Mouse (Mus musculus) embryonic facial prominence, embryonic 13.5 days (tissue): Measurements from ENCODE around the gene Phlpp1. TPM values are rescaled to one million over a fixed set of nuclear protein-coding genes. Genes with fewer than 3 reads are reported as not detected.

Experiments used
- ATAC-seq: fragments of 200-750 bp; cut with Nextera tagmentation; 2 replicates; pipeline ENCODE4 v1.8.0; 2017; ENCODE audit warnings: low read depth; ENCODE audit not compliant: insufficient number of reproducible peaks, insufficient read depth, low FRiP score, low TSS enrichment
- H3K27ac ChIP-seq: fragments of 300-500 bp; sonication (generic); 2 replicates; pipeline ENCODE4 v1.5.1; 2015; ENCODE audit warnings: moderate library complexity, mild to moderate bottlenecking, inconsistent platforms
- H3K27me3 ChIP-seq: fragments of 300-500 bp; sonication (generic); 2 replicates; pipeline ENCODE4 v1.6.1; 2015; ENCODE audit warnings: mild to moderate bottlenecking, inconsistent platforms
- H3K36me3 ChIP-seq: fragments of 300-500 bp; sonication (generic); 2 replicates; pipeline ENCODE4 v1.6.1; 2015; ENCODE audit warnings: mild to moderate bottlenecking, inconsistent platforms
- H3K4me1 ChIP-seq: fragments of 300-500 bp; sonication (generic); 2 replicates; pipeline ENCODE4 v1.6.1; 2015; ENCODE audit warnings: inconsistent platforms
- H3K4me2 ChIP-seq: fragments of 300-500 bp; sonication (generic); 2 replicates; pipeline ENCODE4 v1.6.1; 2015; ENCODE audit warnings: moderate library complexity, mild to moderate bottlenecking, inconsistent platforms
- H3K4me3 ChIP-seq: fragments of 300-500 bp; sonication (generic); 2 replicates; pipeline ENCODE4 v1.5.1; 2015; ENCODE audit warnings: mild to moderate bottlenecking, inconsistent platforms
- H3K9ac ChIP-seq: fragments of 300-500 bp; sonication (generic); 2 replicates; pipeline ENCODE4 v1.6.1; 2015; ENCODE audit warnings: mild to moderate bottlenecking, inconsistent platforms
- H3K9me3 ChIP-seq: fragments of 300-500 bp; sonication (generic); 2 replicates; pipeline ENCODE4 v1.6.1; 2016; ENCODE audit warnings: inconsistent platforms
- WGBS: fragments of 180-500 bp; shearing (Covaris S2); methylation state at CpG from one replicate; pipeline ENCODE4 v1.1.7; 2015; ENCODE audit warnings: mixed read lengths; 5-methylcytosine and 5-hydroxymethylcytosine counted together
- polyA plus RNA-seq: library from polyadenylated mRNA; unstranded; fragments of >200 nt; fragmentation: Nextera tagmentation; extraction: Ambion mirVana; gene quantifications from 2 replicates; pipeline ENCODE4 v1.2.1, GENCODE M21; 2015

The Phlpp1 gene
- polyA plus RNA-seq, 1 experiment from 2014 or later = 3.4 TPM

DNA sequence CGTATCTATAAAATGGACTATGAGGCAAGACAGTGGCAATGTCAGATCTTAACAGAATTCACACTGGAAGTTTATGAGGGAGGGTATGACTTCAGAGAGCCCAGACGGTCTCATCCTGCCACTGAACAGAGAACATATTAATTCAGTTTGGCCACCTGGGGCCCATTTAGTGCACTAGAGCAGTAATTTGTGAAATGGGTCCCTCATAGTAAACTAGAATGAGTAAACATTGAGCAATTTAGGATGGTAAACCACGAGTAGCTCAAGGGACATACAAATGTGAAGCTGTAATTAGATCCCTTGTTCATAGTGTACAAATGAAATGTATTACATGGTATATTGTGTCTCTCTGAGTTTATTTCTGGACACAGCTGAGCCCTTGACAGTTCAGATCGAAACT lies 3.6 kb upstream of the Phlpp1 start:
- Histone ChIP-seq H3K9ac (no peak overlapping the region), H3K4me2 (no peak overlapping the region), H3K9me3 (no peaks in the 10 kb centered on the region), H3K4me3 (no peak overlapping the region), H3K36me3 (no peaks in the 10 kb centered on the region), H3K27ac (no peak overlapping the region), H3K4me1 (peaks cover 7% of the 10 kb centered on the region), H3K27me3 (no peaks in the 10 kb centered on the region)
- 29% methylated on average over 4 of the region's 4 CpGs for WGBS
- no peak for ATAC-seq

DNA sequence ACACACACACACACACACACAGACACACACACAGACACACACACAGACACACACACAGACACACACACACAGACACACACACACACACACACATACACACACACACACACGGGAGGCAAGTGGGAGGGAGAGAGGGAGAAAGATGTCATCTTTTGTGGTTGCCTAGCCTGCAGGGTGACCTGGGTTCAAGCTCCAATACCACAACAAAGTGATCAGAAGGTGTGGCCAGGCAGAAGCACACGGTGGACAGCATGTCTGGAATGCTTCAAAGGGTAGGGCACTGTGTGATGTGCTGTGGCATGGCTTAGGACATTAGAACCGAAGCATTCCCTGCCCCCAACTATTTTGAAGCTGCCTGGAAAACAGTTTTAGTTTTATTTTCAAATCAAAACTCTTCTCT lies 2.8 kb upstream of the Phlpp1 start:
- no peak overlapping the region for H3K27ac ChIP-seq
- H3K36me3 ChIP-seq = no peaks in the 10 kb centered on the region
- H3K4me2 ChIP-seq = no peak overlapping the region
- 37% methylated on average over 3 of the region's 3 CpGs for WGBS
- H3K27me3 ChIP-seq = no peaks in the 10 kb centered on the region
- H3K9me3 ChIP-seq = no peaks in the 10 kb centered on the region
- H3K4me3 ChIP-seq = no peak overlapping the region
- no peak for ATAC-seq
- H3K9ac ChIP-seq = no peak overlapping the region
- H3K4me1 ChIP-seq = peaks cover 13% of the 10 kb centered on the region

DNA sequence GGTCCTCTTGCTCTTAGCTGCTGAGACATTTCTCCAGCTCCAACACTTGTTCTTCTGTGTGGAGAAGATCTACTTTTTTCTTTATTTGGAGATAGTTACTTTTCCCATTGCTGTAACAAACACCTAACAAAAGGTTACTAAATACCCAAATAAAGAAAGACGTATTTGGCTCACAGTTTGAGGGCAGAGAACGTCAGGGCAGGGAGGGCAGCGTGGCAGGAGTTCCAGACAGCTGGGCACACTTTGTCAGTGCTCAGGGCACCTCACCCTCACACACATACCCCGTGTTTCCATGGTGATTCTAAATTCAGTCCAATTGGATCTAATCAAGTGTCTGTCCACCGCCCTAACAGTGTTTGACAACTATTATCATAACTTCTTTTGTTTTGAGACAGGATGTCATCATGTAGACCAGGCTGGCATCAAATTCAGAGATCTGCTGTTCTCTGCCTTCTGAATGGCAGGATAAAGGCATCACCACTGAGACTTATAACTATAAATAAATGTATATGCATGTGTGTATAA lies 1.7 kb upstream of the Phlpp1 start:
- no peak overlapping the region for H3K27ac ChIP-seq

DNA sequence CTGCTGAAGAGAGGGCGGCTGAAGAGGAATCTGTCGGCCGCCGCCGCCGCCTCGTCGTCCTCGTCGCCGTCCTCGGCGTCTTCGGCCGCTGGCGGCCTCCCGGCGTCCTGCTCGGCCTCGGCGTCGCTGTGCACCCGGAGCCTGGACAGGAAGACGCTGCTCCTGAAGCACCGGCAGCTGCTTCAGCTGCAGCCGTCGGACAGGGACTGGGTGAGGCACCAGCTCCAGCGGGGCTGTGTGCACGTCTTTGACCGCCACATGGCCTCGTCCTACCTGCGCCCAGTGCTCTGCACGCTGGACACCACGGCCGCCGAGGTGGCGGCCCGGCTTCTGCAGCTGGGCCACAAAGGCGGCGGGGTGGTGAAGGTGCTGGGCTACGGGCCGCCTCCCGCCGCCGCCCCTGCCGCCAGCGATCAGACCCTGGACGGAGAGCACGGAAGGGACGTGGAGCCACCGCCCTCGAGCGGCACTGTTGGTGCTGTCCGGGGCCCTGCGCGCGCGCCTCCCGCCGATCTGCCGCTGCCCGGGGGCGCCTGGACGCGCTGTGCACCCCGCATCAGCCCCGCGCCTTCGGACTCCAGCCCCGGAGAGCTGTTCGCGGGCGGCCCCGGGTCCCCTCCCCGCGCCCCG lies 864 bp downstream of the Phlpp1 start:
- Histone ChIP-seq H3K27ac (peak overlapping the region; percentile 83), H3K4me2 (peak overlapping the region; percentile 79), H3K27me3 (no peaks in the 10 kb centered on the region), H3K36me3 (no peaks in the 10 kb centered on the region), H3K9me3 (no peaks in the 10 kb centered on the region), H3K4me1 (peaks cover 24% of the 10 kb centered on the region), H3K9ac (peak overlapping the region; percentile 88), H3K4me3 (peak overlapping the region; percentile 82)
- ATAC-seq = no peak
- WGBS = under 1% methylated on average over 54 of the region's 77 CpGs

More for the DNA sequence above, 1.7 kb upstream of the Phlpp1 start:
- Histone ChIP-seq H3K4me2 (no peak overlapping the region), H3K9me3 (no peaks in the 10 kb centered on the region), H3K4me1 (peaks cover 17% of the 10 kb centered on the region), H3K9ac (no peak overlapping the region), H3K4me3 (no peak overlapping the region), H3K36me3 (no peaks in the 10 kb centered on the region), H3K27me3 (no peaks in the 10 kb centered on the region)
- WGBS = 75% methylated on average over 5 of the region's 5 CpGs
- no peak for ATAC-seq

DNA sequence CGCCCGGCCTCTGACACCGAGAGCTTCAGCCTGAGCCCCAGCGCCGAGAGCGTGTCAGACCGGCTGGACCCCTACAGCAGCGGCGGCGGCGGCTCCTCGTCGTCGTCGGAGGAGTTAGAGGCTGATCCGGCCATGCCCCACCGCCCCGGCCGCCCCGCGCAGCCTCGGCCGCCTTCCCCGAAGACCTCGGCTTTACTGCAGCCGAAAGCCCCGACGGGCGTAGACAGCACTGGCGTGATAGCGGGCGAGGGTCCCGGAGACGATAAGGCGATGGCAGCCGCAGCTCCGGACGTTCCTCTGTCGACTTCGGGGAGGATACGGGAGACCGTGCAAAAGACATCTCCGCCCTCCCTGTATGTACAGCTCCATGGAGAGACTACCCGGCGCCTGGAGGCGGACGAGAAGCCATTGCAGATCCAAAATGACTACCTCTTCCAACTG lies 1.4 kb downstream of the Phlpp1 start:
- Histone ChIP-seq H3K4me2 (peak overlapping the region; percentile 79), H3K4me1 (peaks cover 24% of the 10 kb centered on the region), H3K9ac (peak overlapping the region; percentile 88), H3K36me3 (no peaks in the 10 kb centered on the region), H3K4me3 (peak overlapping the region; percentile 82), H3K27ac (0 out of 2 replicates have a peak overlapping the region, but pooled peaks have one; percentile 83), H3K27me3 (no peaks in the 10 kb centered on the region), H3K9me3 (no peaks in the 10 kb centered on the region)
- under 1% methylated on average over 46 of the region's 47 CpGs for WGBS
- no peak for ATAC-seq

DNA sequence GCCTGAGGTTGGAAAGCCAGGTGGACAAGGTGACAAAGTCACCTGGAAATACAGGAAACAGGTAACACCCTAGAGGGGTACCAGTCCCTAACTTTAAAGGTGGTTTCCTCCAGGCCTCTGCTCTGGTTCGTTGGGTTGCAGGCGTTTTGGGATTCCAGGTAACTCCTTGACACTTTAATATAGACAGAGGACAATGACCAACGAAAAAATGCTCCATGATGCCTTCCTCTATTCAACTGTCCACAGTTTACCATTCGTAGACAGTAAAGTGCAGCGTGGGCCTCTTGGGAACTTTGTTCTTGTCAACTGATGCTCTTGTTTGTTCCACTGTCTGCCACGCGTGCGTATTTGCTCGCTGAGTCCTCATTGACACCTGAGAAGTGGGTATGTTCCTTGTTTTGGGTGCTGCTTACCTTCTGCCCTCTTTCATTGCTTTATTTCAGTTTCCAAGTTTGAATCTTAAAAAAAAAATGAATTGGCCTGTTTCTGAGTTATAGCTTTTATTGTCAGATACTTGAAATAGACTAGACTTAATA lies 2.1 kb downstream of the Phlpp1 start:
- H3K9ac ChIP-seq = peak overlapping the region; percentile 88
- ATAC-seq = no peak

DNA sequence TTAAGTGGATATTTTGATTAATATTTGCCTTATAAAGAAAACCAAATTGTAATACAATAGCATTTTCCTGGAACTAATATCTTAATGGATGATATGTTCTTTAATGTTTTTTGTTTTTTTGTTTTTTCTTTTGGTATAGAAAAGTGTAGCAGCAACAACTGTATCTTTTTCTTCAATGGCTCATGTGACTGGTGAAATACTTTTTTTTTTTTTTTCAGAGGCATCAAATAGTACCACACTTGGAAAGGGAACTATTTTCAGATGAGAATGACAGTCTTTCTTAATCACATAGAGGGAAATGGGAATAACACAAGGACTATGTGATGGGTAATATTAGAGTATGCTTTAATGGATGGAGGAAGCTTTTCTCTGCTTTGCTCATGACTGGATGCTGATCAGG lies 3.0 kb downstream of the Phlpp1 start:
- Histone ChIP-seq H3K4me3 (peak overlapping the region; percentile 82), H3K27me3 (no peaks in the 10 kb centered on the region), H3K4me1 (peaks cover 21% of the 10 kb centered on the region), H3K27ac (no peak overlapping the region), H3K4me2 (peak overlapping the region; percentile 79), H3K36me3 (no peaks in the 10 kb centered on the region), H3K9me3 (no peaks in the 10 kb centered on the region), H3K9ac (no peak overlapping the region)
- ATAC-seq = no peak

More for the DNA sequence above, 2.1 kb downstream of the Phlpp1 start:
- Histone ChIP-seq H3K36me3 (no peaks in the 10 kb centered on the region), H3K4me3 (peak overlapping the region; percentile 82), H3K9me3 (no peaks in the 10 kb centered on the region), H3K27me3 (no peaks in the 10 kb centered on the region), H3K27ac (no peak overlapping the region), H3K4me1 (peaks cover 24% of the 10 kb centered on the region), H3K4me2 (peak overlapping the region; percentile 79)
- 51% methylated on average over 9 of the region's 9 CpGs for WGBS

DNA sequence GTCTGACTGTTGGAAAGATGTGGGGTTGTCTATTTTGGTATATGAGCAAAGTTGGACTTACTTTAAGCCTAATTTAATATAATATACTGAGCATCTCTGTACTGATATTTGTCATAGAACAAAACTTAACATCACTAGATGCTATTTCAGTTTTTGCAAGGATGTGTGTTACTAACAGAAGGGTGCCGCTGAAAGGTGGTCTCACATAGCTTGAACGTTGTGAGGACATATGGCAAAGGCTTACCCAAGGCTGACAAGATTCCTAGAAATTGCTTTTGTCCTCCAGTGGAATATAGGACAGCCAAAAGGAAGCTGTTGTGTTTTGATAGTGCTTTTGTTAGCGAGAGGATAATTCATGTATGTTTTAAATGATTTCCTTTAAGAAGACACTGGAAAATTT lies 3.8 kb downstream of the Phlpp1 start:
- no peak overlapping the region for H3K9ac ChIP-seq
- no peaks in the 10 kb centered on the region for H3K27me3 ChIP-seq
- H3K4me1 ChIP-seq = peaks cover 21% of the 10 kb centered on the region
- no peaks in the 10 kb centered on the region for H3K9me3 ChIP-seq
- 0 out of 2 replicates have a peak overlapping the region, but pooled peaks have one; percentile 10 for H3K4me3 ChIP-seq
- ATAC-seq = no peak
- H3K27ac ChIP-seq = no peak overlapping the region
- WGBS = 66% methylated on average over 3 of the region's 3 CpGs
- peak overlapping the region; percentile 40 for H3K4me2 ChIP-seq
- no peaks in the 10 kb centered on the region for H3K36me3 ChIP-seq

DNA sequence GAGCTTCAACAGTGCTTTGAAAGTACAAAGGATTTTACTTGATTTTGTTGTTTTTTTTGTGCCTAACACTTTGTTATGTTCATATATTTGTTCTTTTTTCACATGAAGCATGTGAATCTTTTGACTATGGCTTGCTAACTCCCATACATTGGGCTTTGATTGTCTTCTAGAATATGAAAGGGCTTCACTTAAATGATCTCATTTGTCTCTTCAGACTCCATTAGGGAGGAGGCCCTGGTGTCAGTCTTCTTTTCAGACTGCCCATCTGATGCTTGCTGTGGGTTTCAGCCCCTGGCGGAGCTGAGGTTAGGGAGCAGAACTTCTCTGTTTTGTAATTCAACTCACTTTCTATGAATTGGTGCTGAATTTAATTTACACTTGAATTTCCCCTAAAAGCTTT lies 5.2 kb downstream of the Phlpp1 start:
- Histone ChIP-seq H3K27ac (no peak overlapping the region), H3K9ac (no peak overlapping the region), H3K4me2 (no peak overlapping the region), H3K4me3 (no peak overlapping the region), H3K4me1 (peaks cover 17% of the 10 kb centered on the region), H3K36me3 (no peaks in the 10 kb centered on the region), H3K9me3 (no peaks in the 10 kb centered on the region), H3K27me3 (no peaks in the 10 kb centered on the region)
- 49% methylated on average over 1 of the region's 1 CpGs for WGBS
- ATAC-seq = no peak

DNA sequence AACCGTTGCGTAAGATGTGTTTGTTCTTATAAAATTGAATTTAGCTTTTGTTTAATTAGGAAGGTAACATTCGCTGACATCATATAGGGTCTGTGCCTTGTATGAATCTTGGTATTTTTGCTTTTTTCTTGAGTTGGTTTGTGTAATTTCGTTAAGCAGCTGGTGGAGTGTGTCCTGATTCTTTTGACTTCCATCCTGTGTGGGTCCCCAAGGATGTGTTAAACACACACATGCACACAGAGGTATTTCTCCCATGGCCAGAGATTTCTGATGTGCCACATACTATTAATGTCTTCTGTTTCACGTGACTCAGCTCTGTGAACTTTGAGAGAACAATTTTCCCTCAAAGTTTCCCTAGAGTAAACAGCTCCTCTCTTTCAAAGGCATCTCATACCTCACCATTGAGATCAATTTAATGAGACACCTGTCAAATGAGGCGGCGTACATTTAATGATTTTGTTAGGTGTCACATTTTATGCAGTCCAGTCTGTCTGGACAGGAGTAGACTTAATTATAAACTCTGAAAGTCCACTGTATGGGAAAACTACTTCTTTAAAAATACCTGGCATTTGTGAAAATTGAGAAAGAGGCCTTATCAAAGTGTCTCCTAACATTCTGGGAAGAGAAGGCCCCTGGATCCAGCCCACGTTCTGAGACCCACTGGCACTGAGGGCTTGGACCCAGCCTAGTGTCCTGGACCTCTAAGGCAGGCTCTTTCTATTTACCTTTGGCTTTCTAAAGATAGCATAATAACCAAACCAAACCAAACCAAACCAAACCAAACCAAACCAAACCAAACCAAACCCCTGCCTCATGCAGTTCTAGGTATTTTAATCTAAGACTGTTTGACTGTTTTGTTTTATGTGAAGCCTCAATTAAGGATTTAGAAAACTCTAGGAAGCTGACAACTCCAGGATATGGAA lies 6.6 kb downstream of the Phlpp1 start:
- no peak overlapping the region for H3K27ac ChIP-seq
- H3K4me3 ChIP-seq = no peak overlapping the region
- H3K27me3 ChIP-seq = no peaks in the 10 kb centered on the region
- H3K9me3 ChIP-seq = no peaks in the 10 kb centered on the region
- H3K36me3 ChIP-seq = no peaks in the 10 kb centered on the region
- WGBS = 58% methylated on average over 8 of the region's 8 CpGs
- no peak for ATAC-seq
- H3K4me1 ChIP-seq = peaks cover 17% of the 10 kb centered on the region
- no peak overlapping the region for H3K4me2 ChIP-seq
- no peak overlapping the region for H3K9ac ChIP-seq

DNA sequence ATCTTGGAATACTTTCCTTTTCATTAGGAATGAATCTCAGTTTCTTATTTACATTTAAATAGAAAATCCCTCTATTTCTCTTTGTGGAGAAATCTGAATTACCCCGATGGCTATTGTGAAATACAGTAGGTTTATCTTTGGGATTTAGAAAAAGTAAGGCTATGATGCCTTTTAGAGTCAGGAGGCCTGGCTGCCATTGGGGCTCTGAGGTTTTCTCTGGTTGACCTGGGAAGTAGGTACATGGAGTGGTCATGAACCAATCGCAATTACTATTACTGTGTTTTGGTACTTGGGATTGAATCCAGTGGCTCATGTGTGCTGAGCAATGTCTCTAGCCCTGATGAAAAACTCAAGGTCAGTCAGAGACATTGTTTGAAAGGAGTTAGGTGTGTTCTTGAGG lies 12.1 kb downstream of the Phlpp1 start:
- no peak for ATAC-seq
- 97% methylated on average over 2 of the region's 2 CpGs for WGBS
- Histone ChIP-seq H3K4me2 (no peak overlapping the region), H3K9me3 (no peaks in the 10 kb centered on the region), H3K4me1 (peaks cover 11% of the 10 kb centered on the region), H3K27ac (no peak overlapping the region), H3K36me3 (no peaks in the 10 kb centered on the region), H3K27me3 (no peaks in the 10 kb centered on the region), H3K4me3 (no peak overlapping the region), H3K9ac (no peak overlapping the region)
